Mouse (Mus musculus) brain, embryonic 14.5 days (tissue): ENCODE measurements at regions not wholly inside any gene's neighbourhood (a gene's known extent, or its start where the extent isn't known, plus 50 kb on each side); places are given as distances from the start of the nearest gene placed in this dataset.

Source experiments
- CTCF ChIP-seq: fragments of 200-500 bp; IDR thresholded peaks from 2 replicates; pipeline ENCODE4 v1.5.1; 2012; ENCODE audit warnings: inconsistent platforms, mild to moderate bottlenecking, moderate library complexity, borderline replicate concordance; ENCODE audit not compliant: insufficient read depth, insufficient read length; ENCODE audit errors: extremely low read depth
- POLR2A ChIP-seq: fragments of 200-500 bp; IDR thresholded peaks from 2 replicates; pipeline ENCODE4 v1.6.1; 2012; ENCODE audit warnings: mild to moderate bottlenecking, inconsistent platforms, borderline replicate concordance; ENCODE audit not compliant: poor library complexity, insufficient read depth, insufficient read length, severe bottlenecking; ENCODE audit errors: extremely low read depth

- TF ChIP-seq CTCF (no peak), POLR2A (no peak)
These were observed 598.2 kb downstream of the Cenpc1 start for GRCm38 (mm10) chr5:85467151-85467550.
